Mouse (Mus musculus): Measurements from ENCODE around the gene Pde6h.

DNA sequence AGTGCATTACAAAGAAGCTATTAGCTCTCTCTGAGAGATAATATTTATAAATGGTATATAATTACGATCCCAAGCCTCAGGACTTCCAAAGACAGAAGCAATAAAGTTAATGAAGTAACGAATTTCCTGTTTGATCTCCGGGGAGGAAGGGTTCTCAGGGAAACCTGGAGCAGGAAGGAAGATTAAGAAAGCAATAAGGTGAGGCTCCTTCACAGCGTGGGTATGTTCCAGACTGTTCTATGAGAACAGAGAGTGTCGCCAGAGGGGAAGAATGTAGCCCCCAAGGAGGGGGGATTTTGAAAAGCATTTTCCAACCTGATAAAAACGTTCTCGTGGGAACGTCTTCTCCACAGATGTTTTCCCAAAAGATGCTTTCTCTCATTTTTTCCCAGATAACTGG lies 66.9 kb downstream of the Pde6h start:
- TF ChIP-seq POLR2A (IDR thresholded peaks at IDR 0.05; ENCODE audit: control insufficient read depth in 1 of 2, insufficient read depth in 1 of 2, low read depth in 1 of 2, low read length in 2 of 2, poor library complexity in 1 of 2) (no peak), EP300 (IDR thresholded peaks at IDR 0.05; ENCODE audit: low read depth in 1 of 2, low read length in 2 of 2) (no peak), TCF12 (IDR thresholded peaks at IDR 0.05; ENCODE audit: low read depth, low read length) (no peak), POLR2AphosphoS2 (IDR thresholded peaks at IDR 0.05; ENCODE audit: low read length) (no peak), CTCF (IDR thresholded peaks at IDR 0.05 in 2 of 3, conservative IDR thresholded peaks at IDR 0.05 in 1 of 3; ENCODE audit: control insufficient read depth in 1 of 3, insufficient read depth in 1 of 3, low read depth in 2 of 3, low read length in 3 of 3, poor library complexity in 1 of 3, severe bottlenecking in 1 of 3) (no peak), TBP (IDR thresholded peaks at IDR 0.05; ENCODE audit: low read depth, low read length) (no peak), E2F4 (IDR thresholded peaks at IDR 0.05; ENCODE audit: borderline replicate concordance, low read depth, low read length) (no peak), GATA1 (IDR thresholded peaks at IDR 0.05; ENCODE audit: low read depth, low read length) (no peak), ELF1 (IDR thresholded peaks at IDR 0.05; ENCODE audit: low read depth, low read length) (no peak), CHD2 (IDR thresholded peaks at IDR 0.05; ENCODE audit: low read length) (no peak), POLR2AphosphoS5 (IDR thresholded peaks at IDR 0.05; ENCODE audit: borderline replicate concordance, low read depth, low read length) (no peak), MYB (IDR thresholded peaks at IDR 0.05; ENCODE audit: low read depth, low read length) (no peak)

All from MEL (cell line).